Mouse (Mus musculus): Measurements from ENCODE around the gene Mospd3.

Mospd3 gene

GRCm38 (mm10) chr5:137600619-137601364, at the start of gene Mospd3:
Gene Mospd3, minus strand, starts transcription at chr5:137601058.
- peak; percentile 98 for DNase-seq (ENCODE audit: low spot score)

GRCm38 (mm10) chr5:137649669-137650571, 49.1 kb upstream of the Mospd3 start:
- peak; percentile 29 for DNase-seq (ENCODE audit: low spot score)

DNA sequence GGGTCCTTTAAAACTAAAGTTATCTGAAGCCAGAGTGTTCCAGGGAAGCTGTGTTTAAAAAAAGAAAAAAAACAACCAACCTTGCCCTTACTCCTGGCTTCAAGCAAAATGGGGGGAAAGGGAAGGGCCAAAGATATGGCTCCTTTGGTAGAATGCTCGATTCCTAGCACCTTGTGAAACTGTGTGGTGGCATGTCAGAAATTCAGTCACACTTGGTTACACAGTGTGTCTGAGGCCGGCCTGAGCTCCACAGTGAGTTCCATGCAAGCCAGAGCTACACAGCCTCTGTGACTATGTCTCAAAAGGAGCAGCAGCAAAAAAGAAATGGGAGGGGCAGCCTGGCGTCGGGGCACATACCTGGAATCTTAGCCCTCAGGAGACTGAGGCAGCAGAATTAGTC, 48.4 kb upstream of the Mospd3 start:
- no peak for DNase-seq (ENCODE audit: low spot score)

DNA sequence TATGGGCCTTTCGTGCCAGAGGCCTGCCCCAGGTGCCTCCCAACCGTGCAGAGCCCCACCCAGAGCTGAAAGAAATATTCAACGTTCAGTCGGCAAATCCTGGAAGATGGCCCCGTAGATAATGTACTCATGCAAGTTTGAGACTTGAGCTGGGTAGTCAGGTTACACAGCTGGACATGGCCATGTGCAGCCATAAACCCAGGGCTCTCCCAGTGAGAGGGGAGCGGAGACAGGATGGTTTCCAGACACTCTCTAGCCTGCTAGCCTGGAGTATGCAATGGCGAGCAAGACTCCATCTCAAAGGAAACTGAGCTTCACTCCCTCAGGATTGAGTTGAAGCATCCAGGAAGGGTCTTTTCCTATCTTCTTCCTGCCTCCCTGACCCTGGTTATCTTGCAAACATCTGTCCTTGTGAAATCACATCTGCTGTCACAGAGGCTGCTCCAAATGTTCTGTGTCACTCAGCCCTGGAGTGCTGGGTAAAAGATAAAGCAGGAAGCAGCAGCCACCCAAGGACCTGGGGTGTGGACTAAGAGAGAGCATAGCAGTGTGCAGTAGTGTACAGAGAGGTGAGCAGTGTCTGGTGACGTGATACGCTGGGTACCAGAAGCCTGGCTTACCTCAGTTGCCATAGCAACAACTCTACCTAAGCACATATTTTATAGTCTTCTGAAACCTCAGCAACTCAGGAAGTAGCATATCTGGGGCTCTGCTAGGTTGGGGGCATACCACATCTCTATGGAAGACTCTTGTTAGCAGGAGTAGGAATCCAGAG, 47.2 kb upstream of the Mospd3 start:
- DNase-seq (ENCODE audit: low spot score) = no peak

DNA sequence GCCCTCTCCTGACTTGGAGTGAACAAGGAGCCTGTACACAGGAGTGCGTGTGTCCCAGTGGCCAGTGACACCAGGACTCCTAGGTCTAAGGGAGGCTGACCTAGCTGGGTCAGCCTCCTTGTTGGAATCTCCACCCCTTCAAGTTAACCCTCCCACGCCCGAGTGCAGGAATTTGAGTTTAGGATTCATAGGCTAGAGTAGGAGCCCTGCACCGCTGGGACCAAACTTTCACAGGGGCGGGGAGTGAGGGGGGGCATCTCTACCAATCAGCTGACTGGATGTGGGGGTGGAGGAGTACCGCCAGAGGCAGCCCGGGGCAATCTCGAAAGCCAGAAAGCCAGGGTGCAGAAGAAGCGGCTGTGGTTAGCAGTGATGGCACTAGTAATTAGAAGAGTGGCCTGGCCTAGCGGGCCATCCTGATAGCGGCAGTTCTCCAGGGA, 44.8 kb upstream of the Mospd3 start, which contains the start of gene Irs3:
Irs3 (minus strand) TSS at position 63 of the 440 bp plus-strand sequence.
- peak; percentile 41 for DNase-seq (ENCODE audit: low spot score)

DNA sequence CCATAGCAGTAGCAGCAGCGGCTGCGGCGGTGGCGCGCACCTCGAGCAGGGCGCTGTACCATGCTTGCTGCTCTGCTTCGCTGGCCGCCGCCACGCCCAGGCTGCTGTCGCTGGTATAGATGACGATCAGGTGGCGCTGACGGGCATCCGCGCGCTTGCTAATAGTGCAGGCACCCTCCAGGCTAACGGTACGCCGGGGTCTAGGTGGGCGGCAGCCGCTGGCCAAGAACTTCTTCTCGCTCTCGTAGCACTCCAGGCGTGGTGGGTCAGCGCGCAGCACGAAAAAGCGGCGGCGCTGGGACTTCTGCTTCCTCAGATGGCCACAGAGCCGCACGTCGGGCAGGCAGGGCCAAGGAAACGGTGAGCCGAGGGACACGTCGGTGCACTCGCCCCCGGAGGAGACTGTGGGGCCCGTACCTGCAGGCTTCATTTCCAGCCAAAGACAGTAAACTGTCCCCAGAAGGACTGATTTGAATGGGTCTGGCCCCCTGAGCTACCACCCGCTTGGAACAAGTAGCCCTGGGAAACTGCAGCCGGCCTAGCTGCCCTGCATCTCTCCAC, 44.3 kb upstream of the Mospd3 start:
- DNase-seq (ENCODE audit: low spot score) = peak; percentile 57

DNA sequence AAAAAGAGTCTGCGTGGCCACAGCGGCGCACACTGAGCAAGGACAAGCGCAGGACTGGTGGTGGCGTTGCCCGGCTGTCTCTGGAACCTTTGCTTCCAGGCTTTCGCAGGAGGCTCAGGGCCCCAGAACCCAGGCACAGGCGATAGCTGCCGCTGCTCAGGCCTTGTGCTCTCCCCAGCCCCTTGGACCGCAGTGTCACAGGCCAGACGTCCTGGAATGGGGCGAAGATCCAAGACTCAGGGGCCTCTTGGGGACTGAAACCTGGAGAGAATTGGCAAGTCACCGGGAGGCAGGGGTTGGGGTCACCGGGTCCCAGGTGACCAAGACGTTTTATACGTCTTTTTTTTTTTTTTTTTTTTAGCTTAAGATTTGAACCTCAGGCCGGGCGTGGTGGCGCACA, 43.6 kb upstream of the Mospd3 start:
- no peak for DNase-seq (ENCODE audit: low spot score)

GRCm38 (mm10) chr5:137642886-137643285, 42.0 kb upstream of the Mospd3 start:
- no peak for DNase-seq (ENCODE audit: low spot score)

- DNase-seq (ENCODE audit: low spot score) = no peak
Measured at GRCm38 (mm10) chr5:137641054-137641453, 40.2 kb upstream of the Mospd3 start, which contains the start of gene Sap25. Gene Sap25, plus strand, starts transcription at chr5:137641334.

DNA sequence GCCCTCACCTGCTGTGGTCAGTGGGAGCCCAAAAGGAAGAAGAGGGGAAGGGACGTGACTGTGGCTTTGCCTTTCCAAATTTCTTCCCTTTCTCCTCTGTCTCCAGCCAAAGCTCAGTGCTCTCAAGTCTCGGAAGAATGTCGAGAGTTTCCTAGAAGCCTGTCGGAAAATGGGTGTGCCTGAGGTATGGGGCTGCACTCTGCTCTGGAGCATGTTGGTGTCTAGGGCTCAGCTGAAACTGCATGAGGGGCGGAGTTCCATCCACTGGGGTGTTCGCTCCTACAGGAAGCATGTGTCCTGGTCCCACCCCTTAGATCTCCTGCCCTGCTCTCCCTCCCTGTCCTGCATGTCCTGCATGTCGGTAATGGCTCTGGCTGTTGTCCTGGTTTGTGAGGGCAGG, 38.6 kb upstream of the Mospd3 start:
- no peak for DNase-seq (ENCODE audit: low spot score)

DNA sequence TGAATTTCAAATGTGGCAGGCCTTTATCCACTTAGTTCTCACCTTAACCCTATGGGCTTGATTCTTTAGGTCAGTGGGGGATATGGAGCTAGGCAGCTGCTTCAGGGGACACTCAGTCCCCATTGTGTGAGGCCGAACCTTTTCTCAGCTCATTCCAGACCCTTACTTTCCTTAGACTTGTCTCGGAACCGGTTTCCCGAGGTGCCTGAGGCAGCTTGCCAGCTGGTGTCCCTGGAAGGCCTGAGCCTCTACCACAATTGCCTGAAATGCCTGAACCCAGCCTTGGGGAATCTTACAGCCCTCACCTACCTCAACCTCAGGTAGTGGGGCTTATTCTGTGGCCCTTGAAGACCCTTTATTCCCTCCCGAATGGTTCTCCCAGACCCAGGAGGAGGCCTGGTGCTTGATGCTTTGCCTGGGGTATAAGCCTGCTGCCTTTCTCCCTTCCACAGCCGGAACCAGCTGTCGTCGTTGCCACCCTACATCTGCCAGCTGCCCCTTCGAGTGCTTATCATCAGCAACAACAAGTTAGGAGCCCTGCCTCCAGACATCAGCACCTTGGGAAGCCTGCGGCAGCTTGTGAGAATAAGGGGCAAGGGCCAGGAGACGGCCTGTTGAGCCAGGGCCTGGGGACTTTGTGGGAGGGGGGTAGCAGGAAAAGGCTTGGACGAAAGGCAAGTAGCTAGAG, 32.7 kb upstream of the Mospd3 start:
- DNase-seq (ENCODE audit: low spot score) = no peak

GRCm38 (mm10) chr5:137631591-137631990, 30.7 kb upstream of the Mospd3 start:
- DNase-seq (ENCODE audit: low spot score) = no peak

- no peak for DNase-seq (ENCODE audit: low spot score)
Measured at GRCm38 (mm10) chr5:137631171-137631570, 30.3 kb upstream of the Mospd3 start.

- DNase-seq (ENCODE audit: low spot score) = peak; percentile 24
Measured at GRCm38 (mm10) chr5:137630602-137631001, 29.7 kb upstream of the Mospd3 start.

DNA sequence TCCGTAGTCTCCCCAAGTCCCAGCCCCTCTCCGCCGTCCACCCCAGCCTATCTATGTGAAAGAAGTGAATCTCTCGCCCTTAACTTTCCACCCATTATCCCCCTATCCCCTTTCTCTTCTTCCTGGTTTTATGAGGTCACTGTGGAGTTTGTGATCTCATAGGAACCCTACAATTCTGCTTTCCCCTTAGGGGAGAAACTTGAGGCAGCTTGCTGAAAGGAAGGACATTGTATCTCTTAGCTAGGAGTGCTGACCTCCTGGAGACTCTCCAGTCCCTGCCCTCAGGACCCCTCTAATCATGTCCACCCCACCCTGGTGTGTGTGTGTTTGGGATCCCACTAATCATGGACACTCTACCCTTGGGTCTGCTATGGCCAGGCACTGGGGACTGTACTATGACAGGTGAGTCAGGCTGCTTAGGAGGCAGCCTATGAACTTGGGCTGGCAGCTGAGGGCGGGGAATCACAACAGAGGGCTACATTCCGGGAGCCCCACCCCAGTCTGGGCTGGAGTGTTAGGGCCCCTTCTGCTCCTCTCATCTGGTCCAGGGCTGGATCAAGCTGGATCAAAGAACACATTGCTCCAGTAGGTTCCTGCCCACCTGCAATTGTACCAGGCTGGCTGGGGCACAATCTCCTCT, 29.2 kb upstream of the Mospd3 start:
- DNase-seq (ENCODE audit: low spot score) = no peak

- DNase-seq (ENCODE audit: low spot score) = peak; percentile 85
Measured at GRCm38 (mm10) chr5:137629306-137629721, 28.5 kb upstream of the Mospd3 start.

- DNase-seq (ENCODE audit: low spot score) = peak; percentile 99
Measured at GRCm38 (mm10) chr5:137628498-137629305, 27.8 kb upstream of the Mospd3 start, which contains the start of the genes Fbxo24, Lrch4 and Gm20605. Gene Fbxo24, minus strand, starts transcription at chr5:137629002. Gene Lrch4, plus strand, starts transcription at chr5:137629121. Gene Gm20605, plus strand, starts transcription at chr5:137629175.

GRCm38 (mm10) chr5:137627991-137628390, 27.1 kb upstream of the Mospd3 start:
- DNase-seq (ENCODE audit: low spot score) = no peak

GRCm38 (mm10) chr5:137623937-137624530, 23.2 kb upstream of the Mospd3 start:
- no peak for DNase-seq (ENCODE audit: low spot score)

Data from embryo, embryonic 10 days (tissue).